Mouse (Mus musculus) testis, adult 2 months (tissue): ENCODE measurements around the gene Fam169b.

Experiments
- CTCF ChIP-seq: fragments of 200-500 bp; IDR thresholded peaks from 2 replicates; pipeline ENCODE4 v1.5.1; 2012; ENCODE audit warnings: low read depth, mild to moderate bottlenecking, inconsistent platforms, low read length, moderate library complexity; ENCODE audit not compliant: control insufficient read depth, insufficient read depth, insufficient replicate concordance
- POLR2A ChIP-seq: fragments of 200-500 bp; IDR thresholded peaks from 2 replicates; pipeline ENCODE4 v1.6.1; 2012; ENCODE audit warnings: low read depth, mild to moderate bottlenecking, inconsistent platforms, low read length, moderate library complexity; ENCODE audit not compliant: control insufficient read depth

DNA sequence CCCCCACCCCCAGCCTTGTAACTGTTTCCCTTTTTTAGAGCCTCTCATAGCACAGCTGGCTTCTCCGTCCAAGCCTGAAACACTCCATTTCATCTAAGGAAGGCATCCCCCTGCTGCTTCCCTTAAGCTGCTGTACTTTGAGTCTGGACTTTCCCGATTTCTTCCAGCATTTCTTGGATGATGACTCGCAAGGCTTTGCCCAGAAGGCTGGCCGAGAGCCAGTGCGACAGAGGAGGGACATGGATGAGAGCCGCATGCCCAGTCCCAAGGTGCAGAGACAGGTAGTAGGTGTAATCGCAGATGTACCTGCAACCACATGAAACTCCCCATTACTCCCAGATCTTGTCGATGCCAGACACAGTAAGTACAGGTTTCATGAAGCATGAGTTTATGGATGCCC lies 36.8 kb upstream of the Fam169b start:
- TF ChIP-seq CTCF (no peak), POLR2A (no peak)
